Mouse (Mus musculus) megakaryocyte, embryonic 14.5 days (primary cell): ENCODE results near the gene Enpep. TPM values are rescaled to one million over a fixed set of nuclear protein-coding genes. Genes with fewer than 3 reads are reported as not detected.
A peak's percentile ranks its signal among the peaks of the same experiment; 100 is the strongest.

ENCODE experiments used
- H3K27me3 ChIP-seq: replicated peaks from 2 replicates; pipeline ENCODE3; 2012; ENCODE audit warnings: inconsistent platforms
- H3K36me3 ChIP-seq: replicated peaks from 2 replicates; pipeline ENCODE3; 2012; ENCODE audit warnings: low read length, inconsistent platforms, mixed read lengths
- H3K4me1 ChIP-seq: 2 replicates; pipeline ENCODE4 v1.6.1; 2012; ENCODE audit warnings: inconsistent platforms
- H3K4me3 ChIP-seq: replicated peaks from 2 replicates; pipeline ENCODE3; 2012; ENCODE audit warnings: moderate library complexity, mild to moderate bottlenecking, inconsistent platforms
- H3K9me3 ChIP-seq: 2 replicates; pipeline ENCODE4 v1.6.1; 2012; ENCODE audit warnings: inconsistent platforms
- FLI1 ChIP-seq: IDR thresholded peaks from 2 replicates; pipeline ENCODE4 v1.6.1; 2012; ENCODE audit warnings: low read length, inconsistent platforms, mixed read lengths
- GATA1 ChIP-seq: IDR thresholded peaks from 3 replicates; pipeline ENCODE4 v1.6.1; 2012; ENCODE audit warnings: mixed read lengths, low read length, inconsistent platforms, borderline replicate concordance
- polyA plus RNA-seq: library from polyadenylated mRNA; stranded (reverse); fragments of >175 nt; gene quantifications from 2 replicates; pipeline ENCODE4 v1.2.3, GENCODE M21; 2012; ENCODE audit warnings: low replicate concordance; ENCODE audit not compliant: insufficient read depth

Gene Enpep
- polyA plus RNA-seq, 1 experiment: not detected

DNA sequence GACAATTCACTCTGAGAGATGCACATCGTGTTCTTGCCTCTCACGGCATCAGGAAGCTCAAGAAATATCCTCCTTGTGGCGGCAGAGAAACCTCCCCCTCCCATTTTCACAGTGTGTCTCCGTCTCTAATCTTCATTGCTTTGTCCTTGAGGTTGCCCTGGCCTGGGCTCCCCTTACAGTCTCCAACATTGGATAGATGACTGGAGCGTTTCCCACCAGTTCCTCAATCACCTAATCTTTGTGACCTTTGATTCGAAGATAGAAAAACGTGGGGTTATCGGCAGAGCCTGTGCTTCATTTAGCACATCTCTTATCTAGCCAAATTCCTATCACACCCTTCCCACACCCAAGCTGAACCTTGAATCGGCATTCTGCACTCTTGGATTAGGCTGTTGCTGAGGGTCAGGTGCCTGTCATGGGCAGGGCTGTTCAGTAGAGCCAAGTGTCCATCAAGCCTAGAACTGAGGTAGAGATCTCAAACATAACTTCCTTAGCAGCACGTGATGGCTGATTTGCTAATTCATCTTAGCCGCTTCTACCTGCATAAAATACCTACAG is 18.9 kb upstream of the Enpep start:
- H3K4me1 ChIP-seq: no peaks in the 10 kb centered on the region
- H3K9me3 ChIP-seq: peaks cover 5% of the 10 kb centered on the region; the same call in 1 of the 2 replicates
- H3K4me3 ChIP-seq: no peak overlapping the region
- H3K27me3 ChIP-seq: no peaks in the 10 kb centered on the region
- TF ChIP-seq GATA1 (no peak), FLI1 (no peak)
- H3K36me3 ChIP-seq: no peaks in the 10 kb centered on the region

DNA sequence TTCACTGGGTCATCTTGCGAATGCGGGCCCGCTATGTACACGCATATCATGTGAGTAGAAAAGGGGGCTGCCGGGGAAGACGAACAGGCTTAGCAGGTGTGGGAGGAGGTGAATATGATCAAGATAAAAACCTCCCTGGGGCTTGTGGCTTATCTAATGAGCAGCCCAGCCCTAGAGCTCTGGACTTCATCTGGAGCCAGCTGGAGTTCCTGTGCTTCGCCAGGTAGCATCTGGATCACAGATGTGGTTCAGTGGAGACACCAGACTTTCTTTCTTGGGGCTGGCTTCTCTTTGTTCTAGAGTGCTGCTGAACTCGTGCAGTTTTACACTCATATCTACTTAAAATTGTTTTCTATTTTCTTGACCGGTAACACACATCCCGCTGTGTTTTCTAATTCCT is 14.8 kb upstream of the Enpep start:
- H3K4me3 ChIP-seq: no peak overlapping the region
- no peaks in the 10 kb centered on the region for H3K36me3 ChIP-seq
- TF ChIP-seq GATA1 (no peak), FLI1 (no peak)
- H3K9me3 ChIP-seq: peaks cover 4% of the 10 kb centered on the region
- H3K4me1 ChIP-seq: no peaks in the 10 kb centered on the region
- no peaks in the 10 kb centered on the region for H3K27me3 ChIP-seq

DNA sequence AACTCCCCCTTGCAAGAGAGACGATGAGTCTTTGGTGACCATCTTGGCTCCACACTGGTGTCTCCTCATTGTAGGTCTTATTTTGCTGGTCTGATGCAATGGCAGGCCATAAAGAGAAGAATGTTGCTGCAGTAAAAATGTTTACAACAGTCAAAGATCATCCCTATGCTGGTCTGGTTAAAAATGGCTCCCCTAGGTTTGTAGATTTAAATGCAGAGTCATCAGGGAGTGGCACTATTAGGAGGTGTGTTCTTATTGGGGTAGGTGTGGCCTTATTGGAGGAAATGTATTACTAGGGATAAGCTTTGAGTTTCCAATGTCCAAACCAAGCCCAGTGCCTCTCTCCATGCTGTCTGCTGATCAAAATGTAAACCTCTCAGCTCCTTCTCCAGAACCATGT is 10.2 kb upstream of the Enpep start:
- no peaks in the 10 kb centered on the region for H3K27me3 ChIP-seq
- H3K4me3 ChIP-seq: no peak overlapping the region
- H3K4me1 ChIP-seq: no peaks in the 10 kb centered on the region
- no peaks in the 10 kb centered on the region for H3K36me3 ChIP-seq
- TF ChIP-seq FLI1 (no peak), GATA1 (no peak)
- peaks cover 12% of the 10 kb centered on the region for H3K9me3 ChIP-seq

DNA sequence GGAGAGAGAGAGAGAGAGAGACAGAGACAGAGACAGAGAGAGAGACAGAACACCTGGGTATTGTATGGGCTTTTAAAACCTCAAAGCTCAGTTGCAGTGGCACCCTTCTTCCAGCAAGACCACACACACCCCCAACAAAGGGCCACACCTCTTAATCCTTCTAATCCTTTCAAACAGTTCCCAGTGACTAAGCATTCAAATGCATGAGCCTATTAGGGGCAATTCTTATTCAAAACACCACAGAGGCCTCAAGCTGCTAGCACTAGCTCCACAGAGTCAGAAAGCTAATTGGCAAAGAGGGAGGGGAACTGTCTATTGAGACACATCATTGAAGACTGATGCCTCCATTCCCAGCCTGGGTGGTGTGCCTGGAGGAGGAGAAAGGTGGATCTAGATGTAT is 8.5 kb upstream of the Enpep start:
- no peaks in the 10 kb centered on the region for H3K27me3 ChIP-seq
- H3K9me3 ChIP-seq: peaks cover 12% of the 10 kb centered on the region
- TF ChIP-seq GATA1 (no peak), FLI1 (no peak)
- no peaks in the 10 kb centered on the region for H3K4me1 ChIP-seq
- no peaks in the 10 kb centered on the region for H3K36me3 ChIP-seq
- H3K4me3 ChIP-seq: no peak overlapping the region

DNA sequence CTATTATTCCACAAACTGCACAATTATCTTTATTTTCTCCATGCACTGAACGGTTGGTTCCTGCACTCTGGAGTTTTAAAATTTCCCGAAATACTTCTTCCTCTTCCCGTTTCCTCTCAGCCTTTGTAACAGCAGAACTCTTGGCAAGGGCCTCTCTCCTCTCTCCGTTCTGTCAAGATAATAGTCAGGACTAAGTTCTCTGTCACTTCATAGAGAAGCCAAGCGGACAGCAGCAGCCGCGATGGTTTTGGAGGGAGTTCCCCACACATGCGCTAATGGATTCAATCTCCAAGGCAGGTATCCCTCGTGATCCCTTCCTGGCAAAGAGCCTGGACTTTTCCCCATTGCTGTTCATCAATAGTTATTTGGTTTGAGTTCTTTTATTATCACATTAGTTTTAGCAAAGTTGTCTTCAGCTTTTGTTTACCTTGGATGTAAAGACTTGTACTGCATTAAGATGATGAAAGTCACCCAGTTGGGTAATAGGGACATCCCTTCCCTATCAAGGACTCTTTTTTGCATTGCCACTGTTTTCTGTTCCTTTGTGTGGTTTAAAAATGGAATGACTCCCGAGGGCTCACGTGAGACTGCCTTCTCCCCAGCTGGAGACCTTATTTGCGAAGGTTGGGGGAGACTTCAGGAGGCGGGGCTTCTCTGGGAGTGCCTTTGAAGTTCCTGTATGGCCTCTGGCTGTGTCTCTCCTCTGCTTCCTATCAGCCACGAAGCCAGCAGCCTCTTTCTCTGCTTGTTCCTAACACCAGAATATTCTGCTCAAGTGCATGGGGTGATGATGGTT is 6.0 kb upstream of the Enpep start:
- Histone ChIP-seq H3K27me3 (peaks cover 2% of the 10 kb centered on the region), H3K36me3 (no peaks in the 10 kb centered on the region), H3K4me1 (no peaks in the 10 kb centered on the region), H3K4me3 (no peak overlapping the region), H3K9me3 (peaks cover 12% of the 10 kb centered on the region)
- TF ChIP-seq FLI1 (no peak), GATA1 (no peak)

- H3K36me3 ChIP-seq: no peaks in the 10 kb centered on the region
- H3K9me3 ChIP-seq: no peaks in the 10 kb centered on the region
- peaks cover 3% of the 10 kb centered on the region; the same call in 1 of the 2 replicates for H3K4me1 ChIP-seq
- peaks cover 2% of the 10 kb centered on the region for H3K27me3 ChIP-seq
- H3K4me3 ChIP-seq: no peak overlapping the region
- TF ChIP-seq FLI1 (no peak), GATA1 (no peak)
Measured at GRCm38 (mm10) chr3:129332142-129332541, 378 bp downstream of the Enpep start.

GRCm38 (mm10) chr3:129331427-129331826 is 1.1 kb downstream of the Enpep start:
- Histone ChIP-seq H3K9me3 (no peaks in the 10 kb centered on the region), H3K4me1 (peaks cover 3% of the 10 kb centered on the region; the same call in 1 of the 2 replicates), H3K4me3 (peak overlapping the region; percentile 62), H3K27me3 (peaks cover 2% of the 10 kb centered on the region), H3K36me3 (no peaks in the 10 kb centered on the region)
- TF ChIP-seq GATA1: no peak; the same call in 2 of the 3 replicates
- no peak for TF ChIP-seq FLI1

DNA sequence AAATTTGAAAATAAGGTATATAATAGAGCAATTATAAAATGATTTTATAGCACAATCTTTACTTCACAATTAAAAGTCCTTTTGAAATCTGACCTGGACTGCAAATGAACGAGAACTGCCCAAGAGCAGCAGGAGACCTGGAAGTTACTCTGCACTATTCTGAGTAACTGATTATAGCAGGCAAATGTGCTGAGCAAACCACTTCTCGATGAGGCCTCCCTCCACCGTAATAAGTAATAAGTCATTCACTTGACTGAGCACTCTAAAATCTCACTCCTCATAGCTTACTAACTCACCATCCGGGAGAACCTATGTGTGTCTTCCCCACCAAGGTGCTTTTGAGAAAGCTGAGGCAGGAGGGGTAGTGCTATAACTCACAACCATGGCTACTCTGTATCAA is 4.5 kb downstream of the Enpep start:
- Histone ChIP-seq H3K36me3 (no peaks in the 10 kb centered on the region), H3K27me3 (no peaks in the 10 kb centered on the region), H3K4me1 (peaks cover 3% of the 10 kb centered on the region; the same call in 1 of the 2 replicates), H3K4me3 (no peak overlapping the region), H3K9me3 (no peaks in the 10 kb centered on the region)
- TF ChIP-seq GATA1: no peak
- no peak for TF ChIP-seq FLI1

DNA sequence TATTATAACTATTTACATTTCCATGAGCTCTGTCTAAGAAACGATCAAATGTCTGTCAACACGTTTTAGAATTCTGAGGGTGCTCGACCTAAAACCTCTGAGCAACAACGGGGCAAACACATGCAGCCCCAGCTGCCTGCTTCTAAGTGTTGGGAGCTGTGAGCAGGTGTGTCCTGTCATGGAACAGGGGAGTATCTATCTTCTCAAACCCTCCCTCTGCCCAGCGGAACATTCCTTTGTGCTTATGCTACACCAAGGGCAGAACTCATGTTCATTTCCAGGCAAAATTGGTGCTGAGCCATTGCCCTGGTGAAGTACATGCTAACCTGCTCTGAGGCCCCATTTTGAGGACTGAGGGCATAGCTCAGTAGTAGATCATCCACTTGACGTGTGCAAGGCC is 10.9 kb downstream of the Enpep start:
- TF ChIP-seq FLI1: no peak
- TF ChIP-seq GATA1: no peak

DNA sequence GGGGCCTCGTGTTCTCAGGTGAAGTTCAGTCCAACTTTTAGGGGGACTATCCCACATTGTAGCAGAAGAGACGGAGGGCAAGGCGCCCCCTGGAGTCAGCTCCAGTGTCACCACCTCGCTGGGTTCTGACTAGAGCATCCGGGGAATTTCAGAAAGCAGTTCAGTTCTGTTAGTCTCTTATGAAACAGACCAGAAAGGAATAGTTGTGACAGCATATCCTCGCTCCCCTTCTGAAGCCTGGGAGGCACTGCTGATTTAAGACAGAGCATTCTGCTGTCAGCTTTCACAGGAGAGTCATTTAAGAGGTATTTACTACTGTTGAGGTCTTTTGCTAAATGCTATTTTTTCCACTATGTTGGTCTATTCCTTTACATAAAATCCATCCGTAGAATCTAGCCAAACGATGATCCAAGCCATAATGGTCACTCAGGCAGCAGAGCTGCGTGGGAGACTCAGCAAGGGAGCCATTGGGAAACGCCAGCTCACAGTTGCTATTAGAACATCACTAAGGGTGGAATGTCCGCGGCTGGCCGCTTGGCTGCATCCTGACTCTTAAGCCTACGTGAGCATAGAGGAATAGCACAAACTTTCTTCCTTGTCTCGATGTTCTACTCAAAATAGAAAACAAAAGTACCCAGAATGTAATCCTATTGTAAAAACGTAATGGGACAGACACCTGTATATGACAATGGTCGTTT is 15.3 kb downstream of the Enpep start:
- no peaks in the 10 kb centered on the region for H3K27me3 ChIP-seq
- H3K9me3 ChIP-seq: 0 out of 2 replicates have a peak, but pooled peaks cover 3% of the 10 kb centered on the region
- TF ChIP-seq FLI1 (no peak), GATA1 (no peak)
- no peaks in the 10 kb centered on the region for H3K36me3 ChIP-seq
- H3K4me3 ChIP-seq: no peak overlapping the region
- H3K4me1 ChIP-seq: no peaks in the 10 kb centered on the region

More for the DNA sequence above, 10.9 kb downstream of the Enpep start:
- Histone ChIP-seq H3K9me3 (no peaks in the 10 kb centered on the region), H3K4me1 (no peaks in the 10 kb centered on the region), H3K27me3 (no peaks in the 10 kb centered on the region), H3K4me3 (no peak overlapping the region), H3K36me3 (no peaks in the 10 kb centered on the region)
